Mouse (Mus musculus): ENCODE results near the gene Lrrk1. TPM values are rescaled to one million over a fixed set of nuclear protein-coding genes. Genes with fewer than 3 reads are reported as not detected.
"Not testable (repeated sequence)": the region's sequence is repeated elsewhere in the genome, so short reads cannot be mapped to it uniquely, and the experiment has no call there.

Lrrk1 gene
- total RNA-seq, 2 experiments from 2014 or later = 4.8 to 6.9 TPM

DNA sequence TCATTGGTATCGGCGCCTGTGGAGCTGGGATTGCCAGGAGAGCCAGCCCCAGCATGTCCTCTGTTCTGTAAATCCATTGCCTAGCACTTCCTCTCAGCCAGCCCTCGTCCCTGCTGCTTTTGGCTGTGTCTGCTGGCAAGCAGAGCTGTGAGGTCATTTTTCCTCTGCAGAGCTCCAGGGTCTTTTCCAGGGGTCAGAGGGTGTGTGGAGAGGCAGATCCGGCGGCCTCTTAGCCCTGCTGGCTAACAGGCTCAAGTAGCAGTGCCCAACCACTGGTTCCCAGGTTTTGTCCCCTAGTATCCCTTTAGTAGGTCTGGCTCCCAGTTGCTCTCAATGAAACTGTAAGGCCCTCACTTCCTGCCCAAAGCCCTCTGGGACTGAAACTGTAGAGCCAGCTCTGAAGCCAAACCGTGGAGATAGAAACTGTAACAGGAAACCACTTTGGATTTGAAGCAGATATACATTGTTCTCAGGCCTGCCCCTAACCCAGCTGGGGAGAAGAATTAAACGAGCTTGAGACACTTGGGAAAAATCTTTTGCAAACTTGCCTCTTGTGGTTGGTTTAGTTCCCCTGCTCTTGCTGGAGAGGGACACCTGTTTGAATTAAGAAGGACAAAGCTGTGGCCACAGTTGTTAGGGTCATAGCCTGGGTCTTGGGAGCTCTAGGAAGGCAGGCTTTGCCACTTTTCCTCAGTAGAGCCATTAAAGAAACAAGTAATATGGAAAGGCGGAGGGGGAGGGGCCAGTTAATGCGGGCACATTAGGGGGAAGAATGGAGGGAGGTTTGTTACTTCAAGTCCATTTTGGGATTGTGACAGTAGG is 169.7 kb downstream of the Lrrk1 start:
- DNase-seq = peak; percentile 65
- intact Hi-C loops (cut with DNase I; ENCODE audit: low total_unique reads) = no loop called here

DNA sequence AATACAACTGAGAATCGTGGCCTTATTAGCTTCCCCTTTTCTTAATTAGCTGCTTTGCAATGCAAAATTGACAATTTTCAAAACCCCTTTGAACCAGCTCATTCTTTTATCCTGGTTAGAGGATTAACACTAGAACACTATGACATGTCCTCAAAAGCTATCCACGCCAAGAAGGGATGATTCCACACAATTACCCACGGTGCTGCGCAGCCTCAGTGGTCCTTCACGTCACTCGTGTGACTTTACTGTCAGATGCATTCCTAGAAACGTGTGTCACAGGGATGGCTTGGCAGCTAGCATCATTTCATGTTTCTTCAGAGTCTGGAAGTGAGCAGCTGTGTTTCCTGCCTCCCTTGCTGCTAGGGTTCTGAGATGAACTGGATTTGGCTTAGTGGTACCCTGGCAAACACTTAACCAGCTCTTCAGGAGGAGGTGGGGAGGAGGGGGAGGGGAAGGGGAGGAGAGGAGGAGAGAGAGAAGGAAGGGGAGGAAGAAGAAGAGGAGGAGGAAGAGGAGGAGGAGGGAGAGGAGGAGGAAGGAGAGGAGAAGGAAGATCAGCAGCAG is 170.5 kb downstream of the Lrrk1 start:
- no peak for DNase-seq
- intact Hi-C loops (cut with DNase I; ENCODE audit: low total_unique reads) = no loop called here

DNA sequence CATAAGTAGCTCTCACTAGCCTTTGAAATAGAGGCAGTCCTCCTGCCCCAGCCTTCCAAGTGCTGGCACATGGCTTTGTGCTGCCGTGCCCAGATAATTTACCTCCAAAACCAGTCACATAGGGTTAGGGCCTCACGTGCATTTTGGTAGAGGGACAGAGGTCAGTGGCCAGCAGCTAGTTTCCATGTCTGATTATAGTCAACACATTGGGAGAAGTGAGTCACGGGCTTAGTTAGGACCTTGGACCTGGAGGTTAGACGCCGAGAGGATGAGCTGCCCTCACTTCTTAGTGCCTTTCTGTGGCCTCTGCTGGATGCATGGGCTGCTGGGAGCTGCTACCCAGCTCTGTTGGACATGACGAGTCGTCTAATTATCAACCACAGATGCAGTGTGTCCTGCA is 171.1 kb downstream of the Lrrk1 start:
- intact Hi-C loops (cut with DNase I; ENCODE audit: low total_unique reads) = no loop called here

DNA sequence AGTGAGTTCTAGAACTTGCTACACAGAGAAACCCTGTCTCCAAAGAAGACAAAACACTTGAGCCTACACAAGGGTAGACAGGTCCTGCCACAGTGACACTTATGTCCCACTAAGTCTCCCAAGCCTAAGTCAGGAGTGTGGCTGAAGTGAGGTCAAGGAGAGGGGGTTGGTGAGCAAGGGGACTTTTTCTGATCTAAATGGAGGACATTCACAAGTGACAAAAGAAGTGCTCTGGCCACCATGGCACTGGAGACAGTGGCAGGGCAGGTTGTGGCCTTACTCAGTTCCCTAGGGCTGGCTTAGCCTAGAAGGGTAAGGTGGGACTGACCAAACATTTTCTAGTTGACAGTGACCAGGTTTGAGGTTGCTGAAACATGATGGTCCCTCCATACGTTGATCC is 172.2 kb downstream of the Lrrk1 start:
- intact Hi-C loops (cut with DNase I; ENCODE audit: low total_unique reads) = no loop called here
- no peak for DNase-seq

More for the DNA sequence above, 171.1 kb downstream of the Lrrk1 start:
- no peak for DNase-seq

DNA sequence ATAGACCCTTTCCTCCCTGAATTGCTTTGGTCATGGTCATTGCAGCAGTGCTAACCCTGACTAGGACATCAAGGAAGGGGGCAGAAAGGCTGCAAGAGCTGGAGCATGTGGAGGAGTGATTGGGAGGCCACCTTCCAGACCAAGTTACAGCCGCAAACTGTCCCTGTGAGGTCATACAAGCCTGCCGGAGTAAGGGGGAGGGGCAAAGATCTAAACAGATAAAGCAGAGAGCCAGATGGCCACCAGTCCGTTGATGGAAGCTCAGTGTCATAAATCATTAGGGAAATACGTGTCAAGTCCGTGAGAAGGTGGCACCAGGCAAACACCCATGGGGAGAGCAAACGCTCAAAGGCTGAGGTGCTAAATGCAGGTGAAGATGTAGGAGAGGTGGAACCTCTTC is 173.7 kb downstream of the Lrrk1 start:
- intact Hi-C loops (cut with DNase I; ENCODE audit: low total_unique reads) = no loop called here
- no peak for DNase-seq

DNA sequence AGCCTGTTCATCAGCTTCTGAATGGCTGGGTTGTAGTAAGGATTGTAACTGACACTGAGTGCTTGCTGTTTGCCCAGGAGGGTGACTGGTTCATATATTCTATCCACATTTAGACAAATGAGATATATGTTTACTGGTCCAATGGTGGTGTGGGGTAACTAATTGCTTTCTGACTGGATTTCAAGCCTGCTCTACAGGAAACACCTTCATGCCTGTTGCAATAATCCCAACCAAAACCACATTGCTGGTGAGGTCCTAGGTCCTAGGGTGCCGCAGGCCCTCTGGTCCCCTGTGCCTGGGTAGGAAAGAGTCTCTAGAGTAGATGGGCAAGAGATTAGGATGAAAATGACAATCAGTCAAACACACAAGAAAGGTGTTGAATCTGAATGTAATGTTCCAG is 175.3 kb downstream of the Lrrk1 start:
- intact Hi-C loops (cut with DNase I; ENCODE audit: low total_unique reads) = no loop called here
- no peak for DNase-seq

DNA sequence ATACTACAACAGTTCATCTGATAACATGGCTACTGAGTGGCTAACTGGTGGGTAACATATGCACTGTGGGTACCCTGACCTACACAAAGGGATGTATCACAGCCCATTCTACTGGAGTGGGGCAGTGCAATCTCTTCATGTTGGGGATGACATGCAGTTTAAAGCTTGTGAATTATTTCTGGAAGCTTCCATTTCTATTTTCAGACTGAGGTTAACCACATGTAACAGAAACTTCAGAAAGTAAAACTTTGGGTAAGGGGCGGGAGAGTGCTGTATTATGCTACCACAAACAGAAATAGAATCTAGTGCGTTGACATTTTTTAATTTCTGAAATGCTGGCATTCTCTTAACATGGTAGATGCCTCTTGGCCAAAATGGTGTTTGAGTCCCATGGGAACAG is 178.2 kb downstream of the Lrrk1 start:
- intact Hi-C loops (cut with DNase I; ENCODE audit: low total_unique reads) = no loop called here

DNA sequence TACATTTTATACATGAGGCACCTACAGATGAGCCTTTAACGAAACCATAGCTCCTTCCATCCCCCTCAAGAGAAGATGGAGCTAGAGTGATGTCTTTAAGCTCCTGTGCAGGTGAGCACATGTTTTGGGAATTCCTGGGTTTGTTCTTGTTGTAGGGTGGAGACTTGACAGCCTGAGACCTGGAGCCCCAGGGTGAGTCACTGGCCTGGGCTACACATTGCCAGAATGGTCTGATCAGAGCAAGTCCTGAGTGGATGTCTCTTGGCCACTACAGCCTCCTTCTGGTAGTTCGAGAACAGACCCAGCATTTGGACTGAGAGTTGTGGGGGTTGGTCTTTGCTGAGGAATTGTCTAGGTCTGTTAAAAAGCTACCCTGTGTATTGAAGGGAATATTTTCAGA is 186.5 kb downstream of the Lrrk1 start:
- DNase-seq = no peak
- intact Hi-C loops (cut with DNase I; ENCODE audit: low total_unique reads) = no loop called here

More for the DNA sequence above, 178.2 kb downstream of the Lrrk1 start:
- no peak for DNase-seq

DNA sequence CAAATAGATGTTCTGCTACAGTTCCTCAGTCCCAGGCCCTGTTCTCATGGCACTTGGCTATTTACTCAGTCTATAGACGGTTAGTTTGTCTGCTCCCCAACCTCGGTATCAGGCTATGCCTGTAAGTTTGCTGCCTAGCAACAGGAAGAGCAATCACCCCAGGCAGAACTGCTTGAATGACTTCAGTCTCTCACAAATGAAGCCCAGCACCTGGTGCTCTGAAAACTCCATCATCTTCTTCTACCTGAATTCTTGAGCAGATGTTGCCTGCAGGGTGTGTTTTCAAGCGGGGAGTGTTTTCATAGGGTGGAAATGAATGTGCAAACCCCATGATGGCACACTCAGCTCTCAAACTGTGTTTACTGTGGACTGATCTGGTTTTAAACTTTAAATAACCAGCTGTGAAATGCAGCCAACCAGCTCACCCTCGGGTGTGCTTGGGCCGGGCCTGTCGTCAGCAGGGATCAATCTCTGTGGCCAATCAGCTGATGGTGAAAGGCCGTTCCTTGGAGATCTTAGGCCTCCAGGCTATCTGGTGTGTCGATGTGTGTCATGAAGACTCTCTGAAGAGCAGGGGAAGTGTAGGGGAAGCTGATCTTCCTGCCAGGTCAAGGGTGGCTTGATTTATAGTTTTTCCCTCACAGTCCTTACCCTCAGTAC is 187.2 kb downstream of the Lrrk1 start:
- intact Hi-C loops (cut with DNase I; ENCODE audit: low total_unique reads) = no loop called here
- no peak for DNase-seq

DNA sequence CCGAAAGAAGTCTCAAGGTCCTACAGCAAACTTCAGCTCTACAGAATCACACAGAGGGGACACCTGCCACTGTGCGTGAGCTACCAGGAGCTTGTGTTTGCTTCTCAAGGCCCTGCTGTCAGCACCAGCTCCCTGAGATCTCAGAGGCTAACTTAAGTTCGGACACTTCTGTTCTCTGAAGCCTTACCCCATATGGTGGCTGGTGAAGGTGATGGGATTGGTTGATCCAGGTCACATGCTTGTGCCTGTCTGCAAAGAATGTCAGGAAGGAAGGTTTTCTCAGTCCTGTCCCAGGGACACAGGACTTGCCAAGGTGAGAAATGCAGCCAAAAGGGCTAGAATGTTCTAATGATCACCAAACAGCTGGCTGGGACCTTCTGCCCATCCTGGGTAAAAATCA is 187.8 kb downstream of the Lrrk1 start:
- intact Hi-C loops (cut with DNase I; ENCODE audit: low total_unique reads) = no loop called here
- no peak for DNase-seq

DNA sequence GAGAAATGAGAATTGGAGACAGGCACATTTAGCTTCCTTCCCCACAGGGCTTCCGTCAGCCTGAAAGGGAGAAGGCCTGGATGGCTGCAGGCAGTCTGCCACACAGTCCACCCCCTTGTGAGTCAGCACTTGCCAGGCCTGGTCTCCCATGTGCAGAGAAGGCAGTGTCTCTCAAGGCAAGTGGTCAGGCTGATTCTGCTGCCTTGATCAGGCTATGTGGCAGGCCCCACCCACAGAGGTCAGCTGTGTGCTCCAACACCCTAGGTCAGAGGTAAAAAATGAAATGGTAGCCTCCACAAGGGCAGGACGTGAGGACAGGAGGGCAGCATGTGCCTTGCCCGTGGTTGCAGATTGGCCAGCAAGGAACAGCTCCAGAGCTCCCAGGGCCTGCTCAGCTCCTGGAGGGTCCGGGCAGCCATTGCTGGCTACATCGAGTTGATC is 188.7 kb downstream of the Lrrk1 start:
- intact Hi-C loops (cut with DNase I; ENCODE audit: low total_unique reads) = no loop called here
- DNase-seq = peak; percentile 54

DNA sequence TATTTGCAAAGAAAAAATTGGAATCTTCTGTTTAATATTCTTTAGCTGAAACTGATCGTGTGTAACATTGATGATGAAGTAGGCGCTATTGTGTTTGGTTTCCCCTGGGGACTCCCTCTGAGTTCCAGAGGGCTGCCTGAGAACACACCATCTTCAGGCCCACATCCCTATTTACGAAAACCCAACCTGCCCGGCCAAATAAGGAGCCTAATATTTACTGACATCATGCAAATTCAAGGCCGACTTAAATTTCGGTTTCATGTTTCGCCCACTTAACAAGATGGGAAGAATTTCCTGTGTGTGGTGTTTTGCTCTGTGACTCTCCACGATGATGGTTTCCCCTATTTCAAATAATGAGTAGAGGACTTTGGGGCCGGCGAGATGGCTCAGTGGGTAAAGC is 189.7 kb downstream of the Lrrk1 start:
- DNase-seq = no peak
- intact Hi-C loops (cut with DNase I; ENCODE audit: low total_unique reads) = no loop called here

DNA sequence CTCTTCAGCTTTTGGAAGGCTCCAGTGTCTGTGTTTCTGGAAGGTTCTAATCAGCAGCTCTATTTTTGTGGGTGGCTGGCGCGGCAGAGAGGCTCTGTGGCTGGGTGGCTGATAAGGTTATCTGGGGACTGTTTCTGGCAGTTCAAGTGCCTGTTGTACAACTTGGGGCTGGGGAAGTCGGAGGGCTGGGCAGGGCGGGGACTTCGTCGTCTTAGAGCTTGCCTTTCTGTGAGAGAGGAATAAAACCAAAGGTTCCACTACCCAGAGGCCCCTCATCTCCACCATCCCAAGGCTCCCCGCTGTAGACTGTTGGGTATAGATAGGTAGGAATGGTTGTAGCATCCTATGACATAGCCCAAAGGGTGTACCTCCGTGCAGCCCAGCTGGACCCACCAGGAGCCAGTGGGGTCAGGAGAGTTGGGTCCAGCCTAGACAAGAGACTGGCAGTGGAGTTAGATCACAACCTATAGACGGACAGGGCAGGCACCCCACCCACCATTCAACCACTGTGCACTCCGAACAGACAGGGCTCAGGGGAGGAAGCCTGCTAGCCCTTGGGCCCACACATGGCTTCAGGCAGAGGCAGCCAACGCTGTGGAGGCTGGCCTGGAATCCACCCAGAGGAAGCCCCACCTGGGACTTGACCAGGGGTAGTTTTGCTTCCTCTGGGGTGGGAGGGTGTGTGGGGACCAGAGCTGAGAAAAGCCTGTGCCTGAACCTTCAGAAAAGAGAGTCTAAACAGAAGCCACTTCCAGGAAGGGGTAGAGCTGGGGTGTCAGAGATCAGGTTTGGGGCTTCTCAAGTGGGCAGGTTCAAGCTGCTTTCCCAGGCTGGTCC is 191.3 kb downstream of the Lrrk1 start:
- intact Hi-C loops (cut with DNase I; ENCODE audit: low total_unique reads) = no loop called here
- no peak for DNase-seq

DNA sequence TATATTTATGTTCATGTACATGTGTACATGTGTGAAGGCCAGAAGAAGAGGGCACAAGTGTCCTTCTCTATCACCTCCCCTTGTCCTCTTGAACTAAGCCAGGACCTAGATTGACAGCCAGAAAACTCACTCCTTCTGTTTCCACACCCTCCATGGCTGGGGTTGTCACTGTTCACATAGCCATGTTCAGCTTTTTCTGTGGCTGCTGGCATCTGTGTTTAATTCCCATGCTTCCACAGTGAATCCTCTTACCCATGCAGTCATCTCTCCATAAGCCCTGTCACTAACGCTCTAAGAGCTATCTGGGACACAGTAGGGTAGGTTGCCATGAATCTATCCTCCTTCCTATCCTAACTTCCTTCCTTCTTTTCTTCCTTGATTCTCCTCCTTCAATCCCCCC is 192.3 kb downstream of the Lrrk1 start:
- DNase-seq = no peak
- intact Hi-C loops (cut with DNase I; ENCODE audit: low total_unique reads) = no loop called here

DNA sequence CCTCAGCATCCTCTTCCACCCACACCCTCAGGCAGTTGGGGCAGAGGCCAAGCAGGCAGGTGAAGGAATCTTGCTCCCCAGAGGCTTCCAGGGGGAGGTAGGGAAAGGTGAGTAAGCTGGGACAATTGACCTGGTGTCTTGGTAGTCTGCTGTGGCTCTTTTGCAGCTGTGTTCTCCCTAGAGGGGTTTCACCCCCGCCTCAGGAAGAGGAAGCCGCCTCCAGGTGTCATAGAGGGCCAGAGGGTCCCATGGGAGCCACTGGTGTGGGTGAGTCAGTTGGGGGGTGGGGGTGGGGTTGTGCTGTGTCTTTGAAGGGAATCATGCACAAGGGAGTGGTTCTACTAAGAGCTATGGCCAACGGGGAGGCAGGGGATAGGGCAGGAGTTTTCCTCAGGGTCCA is 193.6 kb downstream of the Lrrk1 start:
- DNase-seq = no peak
- intact Hi-C loops (cut with DNase I; ENCODE audit: low total_unique reads) = no loop called here

DNA sequence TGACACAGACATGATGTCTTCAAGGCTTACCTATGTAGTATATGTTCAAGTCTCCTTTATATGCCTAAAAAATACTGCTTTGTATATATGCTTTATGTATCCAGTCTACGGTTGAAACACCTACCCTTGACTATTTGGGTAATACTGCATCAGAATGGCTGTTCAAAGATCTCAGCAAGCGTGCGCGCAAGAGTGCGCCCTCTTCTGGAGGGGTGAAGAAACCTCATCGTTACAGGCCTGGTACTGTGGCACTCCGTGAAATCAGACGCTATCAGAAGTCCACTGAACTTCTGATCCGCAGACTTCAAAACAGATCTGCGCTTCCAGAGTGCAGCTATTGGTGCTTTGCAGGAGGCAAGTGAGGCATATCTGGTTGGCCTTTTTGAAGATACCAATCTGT is 197.8 kb downstream of the Lrrk1 start:
- intact Hi-C loops (cut with DNase I; ENCODE audit: low total_unique reads); DNase-seq: not testable (repeated sequence)

DNA sequence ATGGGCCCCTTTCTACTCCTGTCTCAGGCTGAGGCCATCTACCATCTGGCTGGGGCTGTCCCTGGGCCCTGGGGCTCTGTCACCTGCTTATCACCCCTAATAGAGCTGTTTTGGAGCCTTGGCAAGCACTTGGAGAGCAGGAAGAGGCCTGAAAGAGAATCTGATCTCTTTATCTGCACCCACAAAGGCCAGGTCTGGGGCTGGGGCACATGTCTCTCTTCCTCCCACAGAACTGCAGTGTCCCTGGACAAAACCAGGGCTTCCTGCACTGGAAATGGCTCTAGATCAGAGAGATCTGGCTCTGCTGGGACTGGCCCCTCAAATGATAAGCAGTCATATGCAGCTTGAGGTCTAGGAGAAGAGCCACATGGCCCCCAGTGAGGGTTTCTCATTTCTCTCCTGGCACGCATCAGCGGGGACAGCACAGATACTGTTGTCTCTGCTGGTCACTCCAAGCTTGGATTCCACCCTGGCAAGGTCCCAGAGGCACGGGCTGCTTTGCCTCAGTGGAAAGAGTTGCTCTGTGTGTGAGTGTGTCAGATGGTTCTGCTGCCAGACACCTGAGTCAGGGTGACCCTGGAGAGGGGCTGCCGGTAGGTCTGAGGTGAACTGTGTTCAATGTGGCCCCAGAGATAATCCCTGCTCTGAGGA is 200.4 kb downstream of the Lrrk1 start:
- intact Hi-C loops (cut with DNase I; ENCODE audit: low total_unique reads) = no loop called here
- DNase-seq = peak; percentile 38

DNA sequence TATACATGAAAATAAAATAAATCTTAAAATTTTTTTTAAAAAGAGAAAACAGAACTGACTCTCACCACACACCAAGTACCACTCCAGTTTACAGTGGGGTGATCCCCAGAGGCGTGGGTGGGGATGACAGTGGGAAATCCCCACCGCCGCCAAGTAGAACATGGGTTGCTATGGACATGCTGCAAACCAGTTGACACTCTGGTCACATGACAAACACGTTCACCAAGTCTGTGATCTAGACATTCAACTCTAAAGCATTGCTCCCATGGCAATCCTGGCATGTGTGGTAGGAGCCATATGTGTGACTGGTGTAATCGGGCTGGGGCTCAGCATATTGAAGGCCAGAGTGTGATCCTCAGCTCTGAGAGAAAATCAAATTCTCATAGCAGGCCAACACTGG is 202.8 kb downstream of the Lrrk1 start:
- DNase-seq = no peak
- intact Hi-C loops (cut with DNase I; ENCODE audit: low total_unique reads) = no loop called here

DNA sequence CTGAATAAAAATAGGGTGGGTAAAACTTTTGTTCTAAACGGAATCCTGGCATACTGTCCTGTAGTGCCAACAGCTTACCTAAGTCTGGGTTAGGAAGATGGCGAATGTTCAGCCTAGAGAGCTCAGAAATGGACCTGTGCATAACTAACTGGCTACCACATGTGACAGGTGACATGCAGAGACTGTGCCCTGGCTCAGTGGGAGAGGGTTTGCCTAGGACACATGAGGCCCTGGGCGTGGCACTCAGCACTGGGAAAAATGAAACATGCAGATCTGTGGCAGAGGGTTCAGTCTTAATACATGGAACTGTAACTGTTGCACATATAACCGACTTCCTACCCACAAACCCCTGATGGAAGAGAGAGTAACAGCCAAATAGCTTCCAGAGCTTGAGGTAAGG is 204.1 kb downstream of the Lrrk1 start:
- DNase-seq = no peak
- intact Hi-C loops (cut with DNase I; ENCODE audit: low total_unique reads) = loop anchor here (5.0 kb wide), 1 partner anchor 77 kb away; the partner anchor contains the start of gene Chsy1

All from gastrocnemius, postnatal 14 days (tissue).